Mouse (Mus musculus): ENCODE measurements around the gene Leo1. TPM values are rescaled to one million over a fixed set of nuclear protein-coding genes. Genes with fewer than 3 reads are reported as not detected.

The Leo1 gene
- polyA plus RNA-seq (2012; rRNA removed; ENCODE audit: low replicate concordance) = 1.3 TPM in 2 replicates

DNA sequence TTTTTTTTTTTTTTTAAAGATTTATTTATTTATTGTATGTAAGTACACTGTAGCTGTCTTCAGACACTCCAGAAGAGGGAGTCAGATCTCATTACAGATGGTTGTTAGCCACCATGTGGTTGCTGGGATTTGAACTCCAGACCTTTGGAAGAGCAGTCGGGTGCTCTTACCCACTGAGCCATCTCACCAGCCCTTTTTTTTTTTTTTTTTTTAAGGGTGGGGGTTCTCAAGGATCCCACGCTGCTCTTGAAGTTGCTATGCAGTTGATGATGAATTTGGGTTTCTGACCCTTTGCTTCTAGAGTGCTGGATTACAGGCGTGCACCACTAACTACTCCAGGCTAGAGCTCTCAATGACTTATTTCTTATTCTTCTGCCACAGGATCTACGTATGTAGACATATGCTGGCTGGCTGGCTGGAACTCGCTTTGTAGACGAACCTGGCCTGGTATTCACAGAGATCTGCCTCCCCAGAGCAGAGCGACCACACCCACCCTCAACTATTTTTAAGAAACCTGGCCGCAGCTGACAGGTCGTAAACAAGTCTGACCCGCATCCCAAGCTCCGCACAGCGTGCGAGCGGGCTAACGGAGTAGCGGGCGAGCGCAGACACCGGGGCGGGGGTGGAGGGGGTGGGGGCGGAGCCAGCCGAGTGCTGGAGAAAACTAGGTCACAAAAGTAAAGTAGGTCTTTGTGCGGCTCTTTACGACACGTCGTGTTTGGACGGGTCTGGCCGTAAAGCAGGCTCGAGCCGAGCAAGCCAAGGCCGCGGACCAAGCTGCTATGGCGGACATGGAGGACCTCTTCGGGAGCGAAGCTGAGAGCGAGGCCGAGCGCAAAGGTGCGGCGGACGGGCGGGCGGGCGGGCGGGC is at the start of gene Leo1:
Gene Leo1 (plus strand): TSS at position 729 of the 871 bp plus-strand sequence.

GRCm38 (mm10) chr9:75409852-75410378 is 31.4 kb upstream of the Leo1 start, which contains the start of gene Mapk6:
TSS of gene Mapk6 (minus strand) at chr9:75410005.

Other genes starting within 250 kb of the Leo1 start
- gene Myo5c, start 209.5 kb upstream of the Leo1 start, polyA plus RNA-seq (2012; rRNA removed; ENCODE audit: low replicate concordance) = 5.0 and 14.5 TPM in 2 replicates
- gene Gnb5, start 135.2 kb upstream of the Leo1 start, polyA plus RNA-seq (2012; rRNA removed; ENCODE audit: low replicate concordance) = 5.7 and 7.3 TPM in 2 replicates
- gene Bcl2l10, start 93.8 kb upstream of the Leo1 start, polyA plus RNA-seq (2012; rRNA removed; ENCODE audit: low replicate concordance) = 0.15 TPM in 1 of 2 replicates, not detected in the other
- 7.7 and 13.1 TPM in 2 replicates for gene Mapk6, start 31.5 kb upstream of the Leo1 start, polyA plus RNA-seq (2012; rRNA removed; ENCODE audit: low replicate concordance)
- 5.6 and 7.0 TPM in 2 replicates for gene Tmod3, start 118.1 kb downstream of the Leo1 start, polyA plus RNA-seq (2012; rRNA removed; ENCODE audit: low replicate concordance)
- gene Tmod2, start 169.8 kb downstream of the Leo1 start, polyA plus RNA-seq (2012; rRNA removed; ENCODE audit: low replicate concordance) = 0.07 and 0.12 TPM in 2 replicates
- gene Lysmd2, start 184.2 kb downstream of the Leo1 start, polyA plus RNA-seq (2012; rRNA removed; ENCODE audit: low replicate concordance) = 9.9 and 24.3 TPM in 2 replicates
- gene Scg3, start 242.5 kb downstream of the Leo1 start, polyA plus RNA-seq (2012; rRNA removed; ENCODE audit: low replicate concordance) = 1.9 and 15.9 TPM in 2 replicates